Mouse (Mus musculus): Measurements from ENCODE around the gene Brap. TPM values are rescaled to one million over a fixed set of nuclear protein-coding genes. Genes with fewer than 3 reads are reported as not detected.

The Brap gene
- polyA plus RNA-seq, 1 experiment from 2014 or later: 22.1 TPM

DNA sequence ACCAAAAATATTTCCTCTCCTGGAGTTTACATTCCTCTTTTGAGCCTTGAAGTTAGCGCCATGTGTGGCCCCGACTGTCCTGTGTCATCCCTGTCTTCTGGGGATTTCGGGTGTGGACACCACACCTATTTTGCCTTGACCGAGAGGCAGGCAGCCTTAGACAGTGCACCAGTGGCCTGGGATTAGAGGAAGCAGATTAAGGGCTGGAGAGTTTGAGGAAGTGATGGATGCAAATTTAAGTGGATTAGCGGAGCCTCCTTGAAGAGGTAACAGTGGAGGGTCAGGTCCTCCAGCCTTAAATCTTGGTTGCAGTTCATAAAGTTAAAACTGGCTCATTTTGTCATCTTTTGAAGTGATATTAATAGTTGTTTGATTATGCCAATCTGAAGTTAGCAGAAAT, 58.1 kb downstream of the Brap start:
- Histone ChIP-seq H3K4me2 (no peak overlapping the region), H3K4me1 (replicated peaks) (peaks cover 72% of the 10 kb centered on the region), H3K36me3 (replicated peaks) (no peaks in the 10 kb centered on the region), H3K27ac (replicated peaks) (no peak overlapping the region), H3K27me3 (no peaks in the 10 kb centered on the region), H3K4me3 (replicated peaks) (no peak overlapping the region), H3K9me3 (replicated peaks) (no peaks in the 10 kb centered on the region), H3K9ac (peak overlapping the region; percentile 10; the same call in 1 of the 2 replicates)
- 69% methylated on average over 5 of the region's 5 CpGs for WGBS (ENCODE audit: insufficient replicate concordance)
- ATAC-seq (ENCODE audit: insufficient read depth): no peak

DNA sequence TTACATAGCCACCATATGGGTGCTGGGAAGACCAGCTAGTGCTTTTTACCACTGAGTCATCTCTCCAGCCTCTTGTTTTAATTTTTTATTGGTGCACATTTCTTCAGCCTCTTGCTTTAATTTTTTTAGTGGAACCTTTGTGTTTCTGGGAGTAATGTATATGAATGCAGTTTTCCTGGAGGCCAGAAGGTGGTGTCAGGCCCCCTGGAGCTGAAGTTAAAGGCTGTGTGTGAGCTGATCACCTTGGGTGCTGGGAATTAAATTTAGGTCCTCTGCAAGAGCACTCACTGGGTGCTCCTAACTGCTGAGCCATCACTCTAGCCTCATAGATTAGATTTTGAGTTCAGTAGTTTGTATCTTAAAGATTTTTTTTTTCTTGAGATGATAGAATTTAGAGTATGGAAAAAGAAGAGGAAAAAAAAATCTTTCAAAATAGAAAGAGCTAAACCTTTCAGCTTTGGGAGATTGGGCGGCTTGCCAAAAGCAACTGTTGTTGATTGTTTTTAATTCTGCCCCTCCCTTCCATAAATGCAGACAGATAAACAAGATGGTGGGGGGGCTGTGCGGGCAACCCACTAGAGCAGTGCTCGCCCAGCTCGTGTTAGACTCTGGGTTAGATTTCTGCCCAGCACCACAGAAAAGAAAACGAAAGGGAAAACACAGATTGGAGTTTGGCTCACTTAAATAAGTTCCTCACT, 60.7 kb downstream of the Brap start:
- 80% methylated on average over 5 of the region's 5 CpGs for WGBS (ENCODE audit: insufficient replicate concordance)
- Histone ChIP-seq H3K9ac (no peak overlapping the region), H3K4me3 (replicated peaks) (no peak overlapping the region), H3K36me3 (replicated peaks) (no peaks in the 10 kb centered on the region), H3K27ac (replicated peaks) (no peak overlapping the region; the same call in 1 of the 2 replicates), H3K9me3 (replicated peaks) (no peaks in the 10 kb centered on the region), H3K4me2 (no peak overlapping the region), H3K27me3 (no peaks in the 10 kb centered on the region), H3K4me1 (replicated peaks) (peaks cover 53% of the 10 kb centered on the region)
- ATAC-seq (ENCODE audit: insufficient read depth): no peak

DNA sequence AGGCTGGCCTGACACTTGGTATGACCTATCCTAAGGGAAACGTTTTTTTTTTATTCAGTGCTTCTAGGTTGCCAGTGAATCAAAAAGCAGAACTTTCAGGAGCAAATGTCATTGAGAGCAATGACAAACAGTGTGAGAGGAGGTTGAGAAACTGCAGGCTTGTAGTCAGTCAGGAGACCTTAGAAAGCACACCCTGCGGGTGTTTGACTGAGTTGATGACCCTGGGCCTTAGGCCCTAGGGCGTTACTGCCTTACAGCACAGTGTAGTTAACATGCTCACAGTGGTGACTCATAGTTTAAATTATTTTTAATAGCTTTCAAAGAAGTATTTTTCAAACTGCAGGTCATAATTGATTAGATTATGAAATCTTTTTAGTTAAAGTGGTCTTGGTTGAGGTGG, 61.5 kb downstream of the Brap start:
- Histone ChIP-seq H3K36me3 (replicated peaks) (no peaks in the 10 kb centered on the region), H3K27ac (replicated peaks) (peak overlapping the region; percentile 29; the same call in 1 of the 2 replicates), H3K9me3 (replicated peaks) (no peaks in the 10 kb centered on the region), H3K9ac (no peak overlapping the region), H3K4me2 (no peak overlapping the region), H3K27me3 (no peaks in the 10 kb centered on the region), H3K4me1 (replicated peaks) (peaks cover 45% of the 10 kb centered on the region), H3K4me3 (replicated peaks) (no peak overlapping the region)
- no peak for ATAC-seq (ENCODE audit: insufficient read depth)
- WGBS (ENCODE audit: insufficient replicate concordance): 56% methylated on average over 3 of the region's 3 CpGs

DNA sequence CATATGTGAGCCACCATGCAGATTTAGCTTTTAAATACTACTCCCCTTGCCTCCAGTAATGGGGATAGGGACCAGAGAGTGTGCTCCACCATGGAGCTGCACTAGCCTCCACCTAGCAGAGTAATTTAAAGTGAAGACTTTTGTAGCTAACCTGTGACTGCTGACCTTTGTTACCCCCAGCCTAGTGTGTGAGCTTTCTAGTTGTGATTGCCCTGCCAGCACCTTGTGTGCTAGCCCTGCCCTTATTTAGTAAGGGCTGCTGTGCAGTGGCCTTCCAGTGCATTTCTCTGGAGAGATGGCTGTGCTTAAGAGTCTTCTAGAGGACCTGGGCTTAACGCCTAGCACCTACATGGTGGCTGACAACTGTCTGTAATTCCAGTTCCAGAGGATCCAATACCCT, 64.3 kb downstream of the Brap start:
- Histone ChIP-seq H3K4me1 (replicated peaks) (peaks cover 37% of the 10 kb centered on the region), H3K4me2 (no peak overlapping the region), H3K9ac (no peak overlapping the region), H3K27me3 (no peaks in the 10 kb centered on the region), H3K36me3 (replicated peaks) (no peaks in the 10 kb centered on the region), H3K27ac (replicated peaks) (no peak overlapping the region), H3K9me3 (replicated peaks) (no peaks in the 10 kb centered on the region), H3K4me3 (replicated peaks) (no peak overlapping the region)
- 74% methylated on average over 1 of the region's 1 CpGs for WGBS (ENCODE audit: insufficient replicate concordance)
- no peak for ATAC-seq (ENCODE audit: insufficient read depth)

DNA sequence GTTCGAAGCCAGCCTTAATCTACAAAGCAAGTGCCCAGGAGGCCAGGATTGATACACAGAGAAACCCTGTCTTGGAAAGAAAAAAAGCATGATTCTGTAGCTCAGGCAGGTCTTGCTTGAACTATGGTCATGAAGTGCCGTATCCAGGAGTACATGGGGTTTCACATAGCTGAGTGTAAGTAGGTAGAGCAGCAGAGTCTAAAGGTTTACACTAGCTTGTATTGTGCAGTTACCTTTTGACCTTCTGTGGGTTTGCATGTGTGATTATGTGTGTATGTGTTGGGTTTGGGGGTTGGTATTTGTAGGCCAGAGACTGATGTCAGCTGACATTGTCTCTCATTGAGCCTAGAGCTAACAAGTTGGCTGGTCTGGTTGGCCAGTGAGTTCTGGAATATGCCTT, 69.7 kb downstream of the Brap start:
- Histone ChIP-seq H3K27ac (replicated peaks) (peak overlapping the region; percentile 31; the same call in 1 of the 2 replicates), H3K4me1 (replicated peaks) (peaks cover 17% of the 10 kb centered on the region)
- ATAC-seq (ENCODE audit: insufficient read depth): no peak

DNA sequence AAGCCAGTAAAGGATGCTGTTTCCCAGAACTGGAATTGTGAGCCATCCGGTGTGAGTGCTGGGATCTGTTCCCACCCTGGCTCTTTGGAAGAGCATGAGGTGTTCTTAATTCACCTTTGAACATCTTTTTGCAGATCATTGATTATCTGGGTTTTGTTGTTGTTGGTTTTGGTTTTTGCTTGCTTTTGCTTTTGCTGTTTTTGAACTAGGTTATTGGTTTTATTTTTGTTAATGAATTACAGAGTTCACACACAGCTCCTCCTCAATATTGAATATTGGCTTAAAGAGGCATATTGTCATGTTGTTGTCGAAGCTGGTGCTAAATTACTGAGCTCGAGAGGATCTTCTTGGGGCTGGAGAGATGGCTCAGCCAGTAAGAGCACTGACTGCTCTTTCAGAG, 76.3 kb downstream of the Brap start:
- Histone ChIP-seq H3K4me1 (replicated peaks) (peaks cover 30% of the 10 kb centered on the region), H3K36me3 (replicated peaks) (peaks cover 13% of the 10 kb centered on the region; the same call in 1 of the 2 replicates), H3K9ac (no peak overlapping the region), H3K9me3 (replicated peaks) (no peaks in the 10 kb centered on the region), H3K4me3 (replicated peaks) (no peak overlapping the region), H3K27ac (replicated peaks) (no peak overlapping the region), H3K27me3 (no peaks in the 10 kb centered on the region), H3K4me2 (no peak overlapping the region)
- no peak for ATAC-seq (ENCODE audit: insufficient read depth)
- 70% methylated on average over 3 of the region's 3 CpGs for WGBS (ENCODE audit: insufficient replicate concordance)

More for the DNA sequence above, 69.7 kb downstream of the Brap start:
- H3K9ac ChIP-seq: no peak overlapping the region
- WGBS (ENCODE audit: insufficient replicate concordance): 82% methylated on average over 2 of the region's 2 CpGs
- no peaks in the 10 kb centered on the region for H3K9me3 ChIP-seq (replicated peaks)
- peaks cover 13% of the 10 kb centered on the region; the same call in 1 of the 2 replicates for H3K36me3 ChIP-seq (replicated peaks)
- no peaks in the 10 kb centered on the region for H3K27me3 ChIP-seq
- H3K4me3 ChIP-seq (replicated peaks): no peak overlapping the region
- H3K4me2 ChIP-seq: no peak overlapping the region

Other genes with a start within 250 kb of the Brap start
- gene Tmem116, start 208.7 kb upstream of the Brap start, polyA plus RNA-seq (2015; fragmentation: Nextera tagmentation; extraction: Ambion mirVana): 0.39 and 0.81 TPM in 2 replicates
- 87.0 and 94.4 TPM in 2 replicates for gene Erp29, start 208.1 kb upstream of the Brap start, polyA plus RNA-seq (2015; fragmentation: Nextera tagmentation; extraction: Ambion mirVana)
- not detected in 2 replicates for gene Adam1b, start 157.1 kb upstream of the Brap start, polyA plus RNA-seq (2015; fragmentation: Nextera tagmentation; extraction: Ambion mirVana)
- 0.21 and 0.41 TPM in 2 replicates for gene Adam1a, start 115.1 kb upstream of the Brap start, polyA plus RNA-seq (2015; fragmentation: Nextera tagmentation; extraction: Ambion mirVana)
- gene Gm42878, start 115.1 kb upstream of the Brap start, polyA plus RNA-seq (2015; fragmentation: Nextera tagmentation; extraction: Ambion mirVana): not detected in 2 replicates
- gene Mapkapk5, start 114.7 kb upstream of the Brap start, polyA plus RNA-seq (2015; fragmentation: Nextera tagmentation; extraction: Ambion mirVana): 22.9 and 30.0 TPM in 2 replicates
- 181 and 210 TPM in 2 replicates for gene Aldh2, start 66.7 kb upstream of the Brap start, polyA plus RNA-seq (2015; fragmentation: Nextera tagmentation; extraction: Ambion mirVana)
- 1.2 and 2.4 TPM in 2 replicates for gene Acad12, start 41.6 kb upstream of the Brap start, polyA plus RNA-seq (2015; fragmentation: Nextera tagmentation; extraction: Ambion mirVana)
- 3.2 and 4.0 TPM in 2 replicates for gene Acad10, start within 50 bp of the Brap start, polyA plus RNA-seq (2015; fragmentation: Nextera tagmentation; extraction: Ambion mirVana)
- gene Atxn2, start 50.8 kb downstream of the Brap start, polyA plus RNA-seq (2015; fragmentation: Nextera tagmentation; extraction: Ambion mirVana): 20.4 and 23.0 TPM in 2 replicates
- 6.7 and 7.7 TPM in 2 replicates for gene Sh2b3, start 177.1 kb downstream of the Brap start, polyA plus RNA-seq (2015; fragmentation: Nextera tagmentation; extraction: Ambion mirVana)
- 3.9 and 4.5 TPM in 2 replicates for gene Pheta1, start 188.4 kb downstream of the Brap start, polyA plus RNA-seq (2015; fragmentation: Nextera tagmentation; extraction: Ambion mirVana)